Mouse (Mus musculus) lung, postnatal 0 days (tissue): ENCODE results near the gene G3bp1.

Experiments
- CTCF ChIP-seq: IDR thresholded peaks from 2 replicates; pipeline ENCODE4 v1.5.1; 2016; ENCODE audit warnings: antibody characterized with exemption, mild to moderate bottlenecking
- EP300 ChIP-seq: IDR thresholded peaks from 2 replicates; pipeline ENCODE4 v1.6.1; 2016; ENCODE audit warnings: antibody characterized with exemption, mild to moderate bottlenecking, control low read depth

- TF ChIP-seq CTCF, result peak; percentile 50
- no peak for TF ChIP-seq EP300
These were observed 8.9 kb upstream of the G3bp1 start for GRCm38 (mm10) chr11:55460559-55461018.
